Mouse (Mus musculus) lung, postnatal 0 days (tissue): ENCODE results near the gene Amn.

Experiments used
- CTCF ChIP-seq: IDR thresholded peaks from 2 replicates; pipeline ENCODE4 v1.5.1; 2016; ENCODE audit warnings: antibody characterized with exemption, mild to moderate bottlenecking
- EP300 ChIP-seq: IDR thresholded peaks from 2 replicates; pipeline ENCODE4 v1.6.1; 2016; ENCODE audit warnings: antibody characterized with exemption, mild to moderate bottlenecking, control low read depth

DNA sequence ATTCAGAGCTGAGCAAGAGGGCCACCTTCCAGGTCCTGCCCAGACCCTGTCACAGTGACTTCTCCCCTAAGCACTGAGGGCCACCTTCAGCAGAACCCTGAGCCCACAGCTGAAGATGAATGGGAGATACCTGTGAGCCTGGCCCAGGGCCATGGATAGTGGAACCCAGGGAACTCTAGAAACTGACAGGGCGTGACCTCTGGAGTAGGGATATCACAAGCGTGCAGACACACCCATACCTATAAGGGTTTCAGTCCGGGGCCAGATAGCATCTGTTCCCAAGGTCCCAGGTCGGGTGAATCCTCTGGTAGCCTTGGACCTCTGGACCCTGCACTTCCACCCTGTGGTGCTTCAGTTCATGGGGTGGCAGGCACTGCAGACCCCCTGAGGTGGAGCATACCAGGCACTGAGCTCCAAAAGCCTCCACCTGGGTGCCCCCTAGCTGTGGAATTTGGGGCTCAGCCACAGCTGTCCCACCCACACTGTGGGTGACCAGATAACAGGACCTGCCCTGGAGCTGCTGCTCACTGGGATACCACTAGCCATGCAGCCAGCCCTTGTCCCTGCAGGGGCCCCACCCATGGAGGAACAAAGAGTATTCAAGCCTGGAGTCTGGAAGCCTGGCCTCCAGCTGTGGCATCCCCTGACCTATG is 3.1 kb upstream of the Amn start:
- no peak for TF ChIP-seq CTCF
- TF ChIP-seq EP300 = no peak
